Mouse (Mus musculus) embryo, embryonic 9.5 days (tissue): ENCODE results near the gene Eln.
A peak's percentile ranks its signal among the peaks of the same experiment; 100 is the strongest.

ENCODE experiments used
- DNase-seq: peaks from one replicate; pipeline ENCODE4 v3.0.0-alpha.2; 2017; ENCODE audit errors: extremely low spot score

The Eln gene

DNA sequence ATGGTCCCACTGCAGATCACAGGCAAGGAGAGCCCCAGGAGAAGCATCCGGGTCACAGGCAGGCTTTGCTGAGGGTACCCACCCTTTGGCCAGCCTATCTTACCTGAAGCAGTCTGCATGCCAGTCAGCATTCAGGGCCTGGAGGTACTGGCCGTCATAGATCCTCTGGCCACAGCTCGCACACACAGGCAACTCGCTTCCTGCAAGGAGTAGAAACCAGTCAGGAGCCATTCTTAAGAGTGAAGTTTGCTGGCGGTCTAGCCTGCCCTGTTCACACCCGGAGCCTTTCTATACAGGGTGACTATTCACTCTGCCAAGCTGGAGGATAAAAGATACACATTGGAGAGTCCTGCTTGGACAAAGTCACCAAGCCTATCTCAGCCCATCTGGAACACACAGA lies 60.6 kb downstream of the Eln start:
- DNase-seq = no peak

- DNase-seq = no peak
Observed at GRCm38 (mm10) chr5:134684398-134684797, 62.7 kb downstream of the Eln start.

DNA sequence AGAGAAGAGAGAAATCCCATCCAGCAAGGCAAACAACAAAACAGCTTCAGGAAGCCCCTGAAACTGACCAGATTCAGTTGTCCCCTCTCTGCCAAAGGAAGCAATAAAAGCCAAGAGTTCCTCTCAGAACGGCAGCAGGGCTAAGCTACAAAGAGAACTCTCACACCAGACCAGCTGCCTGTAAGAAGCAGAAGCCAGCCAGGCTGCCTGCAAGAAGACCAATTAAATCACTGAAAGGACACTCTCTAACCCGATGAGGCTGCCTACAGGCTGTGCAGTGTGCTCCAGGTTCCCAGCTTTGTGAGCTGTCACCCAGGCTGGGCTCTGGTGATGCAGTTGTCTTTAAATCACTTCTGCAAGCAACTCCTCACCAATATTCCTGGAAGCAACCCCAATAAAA lies 63.3 kb downstream of the Eln start:
- no peak for DNase-seq

GRCm38 (mm10) chr5:134680238-134680637 lies 66.9 kb downstream of the Eln start:
- no peak for DNase-seq

DNA sequence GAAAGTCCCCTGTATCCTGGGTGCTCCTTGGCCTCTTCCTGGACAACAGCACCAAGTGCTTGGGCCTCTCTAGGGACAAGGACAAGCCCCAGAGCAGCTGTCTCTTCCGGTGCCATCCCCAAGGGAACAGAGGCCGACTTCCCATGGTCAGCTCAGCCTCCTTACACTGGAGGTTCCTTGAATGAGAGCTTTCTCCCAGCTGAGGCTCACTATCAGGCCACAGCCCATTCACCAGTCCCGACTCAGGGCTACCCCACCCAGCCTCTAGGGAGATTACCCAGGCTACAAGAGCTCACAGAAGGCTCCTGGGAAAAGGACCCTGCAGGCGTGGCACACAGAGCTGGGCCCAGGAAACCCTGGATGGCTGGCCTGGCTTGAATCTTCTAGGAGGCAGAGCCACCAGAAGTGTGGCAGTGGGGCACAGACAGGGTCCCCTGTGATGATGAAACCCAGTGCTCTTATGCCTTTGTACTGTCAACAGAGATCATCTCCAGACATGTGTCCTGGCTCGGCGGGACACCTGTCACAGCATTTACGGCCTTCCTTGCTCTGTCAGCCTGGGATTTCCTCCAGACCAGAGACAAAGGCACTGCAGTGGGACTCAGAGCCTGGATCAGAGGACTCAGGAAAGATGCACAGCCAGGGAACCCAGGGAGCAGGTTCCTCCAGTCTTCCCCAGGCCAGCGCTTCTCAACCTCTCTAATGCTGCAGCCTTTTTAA lies 68.1 kb downstream of the Eln start:
- DNase-seq = no peak

DNA sequence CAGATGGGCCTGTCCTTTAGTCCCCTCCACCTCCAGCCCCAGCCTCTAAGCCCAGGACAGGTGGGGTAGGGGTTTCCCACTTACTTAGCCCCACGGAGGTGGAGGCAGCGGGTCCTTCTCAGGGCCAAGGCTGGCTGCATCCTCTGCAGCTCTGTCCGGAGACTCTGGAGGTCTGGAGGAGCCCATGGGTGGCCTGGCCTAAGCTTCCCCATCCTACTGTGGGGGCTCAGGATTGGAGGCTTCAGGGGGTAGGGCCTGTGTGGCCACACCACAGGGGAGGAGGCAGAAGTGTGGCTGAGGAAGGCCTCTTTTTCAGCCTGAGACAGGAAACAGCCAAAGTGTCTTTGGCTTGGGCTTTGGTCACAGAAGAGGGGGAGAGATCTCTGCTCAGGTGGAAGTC lies 69.1 kb downstream of the Eln start:
- DNase-seq = no peak

DNA sequence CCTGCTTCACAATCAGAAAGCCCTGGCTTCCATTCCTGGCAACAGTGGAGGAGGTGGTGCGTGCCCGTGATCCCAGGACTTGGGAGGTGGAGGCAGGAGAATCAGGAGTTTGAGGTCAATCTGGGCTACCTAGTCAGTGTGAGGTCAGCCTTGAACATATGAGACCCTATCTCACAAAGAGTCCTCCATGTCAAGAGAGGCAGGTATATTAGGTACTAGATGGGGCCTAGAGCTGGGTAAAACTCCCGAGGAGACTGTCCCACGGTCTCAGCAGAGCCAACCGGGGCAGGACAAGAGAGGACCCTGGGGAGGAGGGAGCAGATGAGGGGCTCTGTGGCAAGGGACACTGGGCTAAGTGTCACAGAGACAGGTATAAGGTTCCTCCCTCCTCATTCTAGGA lies 69.6 kb downstream of the Eln start:
- no peak for DNase-seq

GRCm38 (mm10) chr5:134675956-134676759 lies 71.0 kb downstream of the Eln start:
- DNase-seq = peak; percentile 84

- no peak for DNase-seq
Observed at GRCm38 (mm10) chr5:134674977-134675376, 72.1 kb downstream of the Eln start.

GRCm38 (mm10) chr5:134672611-134673010 lies 74.5 kb downstream of the Eln start:
- no peak for DNase-seq

DNA sequence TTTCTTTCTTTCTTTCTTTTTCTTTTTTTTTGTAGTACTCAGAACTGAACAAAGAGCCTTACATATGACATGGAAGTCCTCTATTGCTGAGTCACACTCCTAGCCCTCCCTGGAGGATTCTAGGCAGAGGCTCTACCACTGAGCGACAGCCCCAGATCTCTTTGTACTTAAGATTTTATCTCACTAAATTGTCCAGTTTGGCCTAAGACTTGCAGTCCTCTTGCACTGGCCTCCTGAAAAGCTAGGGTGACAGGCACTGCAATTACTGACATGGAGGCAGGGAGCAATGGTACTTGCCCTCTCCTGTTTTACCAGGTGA lies 75.0 kb downstream of the Eln start:
- DNase-seq = no peak

- no peak for DNase-seq
Observed at GRCm38 (mm10) chr5:134671335-134672197, 75.6 kb downstream of the Eln start.

DNA sequence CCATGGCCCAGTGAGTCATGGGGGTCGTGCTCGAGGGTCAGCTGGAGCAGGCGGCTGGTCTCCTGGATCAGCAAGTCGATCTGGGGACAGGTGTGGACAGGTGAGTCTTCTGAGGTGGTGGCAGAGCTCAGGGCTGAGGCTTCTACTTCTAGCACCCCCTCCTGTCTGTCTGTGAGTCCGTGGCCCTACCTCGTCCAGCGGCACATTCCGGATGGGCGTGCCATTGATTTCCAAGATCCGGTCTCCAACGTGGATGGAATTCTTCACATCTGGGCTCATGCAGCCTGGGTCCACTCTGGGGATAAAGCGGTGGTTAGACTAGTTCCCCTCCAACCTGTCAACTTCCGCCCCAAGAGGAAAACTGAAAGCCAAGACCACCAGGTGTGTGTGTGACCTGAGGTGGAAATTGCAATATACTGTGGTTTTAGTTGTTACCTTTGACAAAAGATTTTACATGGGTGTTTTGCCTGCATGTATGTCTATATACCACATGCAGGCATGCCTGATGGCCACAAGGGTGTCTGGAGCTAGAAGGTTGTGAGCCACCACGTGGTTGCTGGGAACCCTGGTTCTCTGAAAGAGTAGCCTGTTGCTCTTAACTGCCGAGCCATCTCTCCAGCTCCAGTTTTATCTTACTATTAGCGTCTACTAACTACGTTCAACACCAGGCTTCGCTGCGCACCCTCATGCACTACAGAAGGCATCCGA lies 78.0 kb downstream of the Eln start:
- no peak for DNase-seq

DNA sequence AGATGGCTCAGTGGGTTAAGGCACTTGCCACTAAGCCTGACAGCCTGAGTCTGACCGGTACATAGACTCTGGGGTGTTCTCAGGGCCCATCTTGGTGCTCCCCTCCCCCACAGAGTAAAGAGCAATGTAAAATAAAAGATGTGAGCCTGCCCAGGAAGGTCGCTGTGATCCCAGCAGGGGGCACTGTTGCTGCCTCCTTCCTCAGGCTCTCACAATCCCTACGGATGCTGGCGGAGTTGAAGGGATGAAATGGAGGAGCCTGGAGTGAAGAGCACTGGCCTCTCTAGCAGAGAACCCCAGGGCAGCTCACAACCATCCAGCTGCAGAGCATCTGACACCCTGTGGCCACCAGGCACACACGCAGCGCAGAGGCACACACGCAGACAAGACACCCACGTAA lies 78.6 kb downstream of the Eln start:
- peak; percentile 52 for DNase-seq

DNA sequence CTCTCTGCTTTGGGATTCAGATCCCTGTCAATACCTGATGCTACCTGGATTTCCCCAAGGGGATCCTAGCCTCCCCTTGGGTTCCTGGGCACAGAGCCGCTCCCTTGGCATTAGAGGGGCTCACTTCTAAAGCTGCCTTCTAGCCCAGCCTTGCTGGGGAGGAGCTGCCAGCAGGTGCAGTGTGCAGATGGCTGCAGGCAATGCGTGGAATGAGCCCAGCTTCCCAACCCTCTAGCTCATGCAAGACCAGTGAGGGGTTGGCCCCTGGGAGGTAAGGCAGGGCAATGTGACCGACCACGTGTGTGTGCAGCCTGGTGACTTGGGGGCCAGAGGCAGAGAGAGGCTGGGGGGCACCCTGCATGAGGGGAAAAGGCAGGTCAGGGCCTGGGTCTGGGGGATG lies 90.4 kb downstream of the Eln start:
- no peak for DNase-seq
